Comparison of ENCODE assay signal across 8 mouse cellular contexts in genomic region chr8:115707731-115708590, GRCm38 (mm10). TPM values are rescaled to one million over a fixed set of nuclear protein-coding genes. Genes with fewer than 3 reads are reported as not detected.
A peak's percentile ranks its signal among the peaks of the same experiment; 100 is the strongest.
DNase-seq lines count a peak whose midpoint lies in the region; ATAC-seq and TF ChIP-seq lines count a peak whose summit lies in the region.

Gene Maf, minus strand, starts transcription at chr8:115707794.

- H3K4me3 ChIP-seq in embryonic facial prominence, embryonic 11.5 days (ENCODE audit: low read depth, low read length) = peak within 1 kb of the TSS; percentile 61
- H3K4me3 ChIP-seq in limb, embryonic 10.5 days = peak within 1 kb of the TSS; percentile 73
- peak within 1 kb of the TSS; percentile 58 for H3K4me3 ChIP-seq in midbrain, embryonic 12.5 days
- peak within 1 kb of the TSS; percentile 96 for H3K4me3 ChIP-seq in small intestine, adult 2 months (ENCODE audit: low read depth, low read length)

- no peak for TF ChIP-seq CTCF in small intestine, adult 2 months (IDR thresholded peaks at IDR 0.05; ENCODE audit: extremely low read depth, insufficient read length, insufficient replicate concordance, low read depth, low read length)

- peak; percentile 81 for DNase-seq in adrenal gland, postnatal 25 days
- peak; percentile 94 for DNase-seq in embryonic facial prominence, embryonic 11.5 days (ENCODE audit: low spot score)
- DNase-seq in heart, adult 18-20 months = peak; percentile 89 to 94
- peak; percentile 92 for DNase-seq in kidney, adult 18-20 months
- DNase-seq in limb, embryonic 10.5 days (ENCODE audit: low spot score) = peak; percentile 85
- no peak for DNase-seq in MN1 (ENCODE audit: low spot score)

- H3K36me3 ChIP-seq in embryonic facial prominence, embryonic 11.5 days (replicated peaks; ENCODE audit: control insufficient read depth, insufficient read depth, low read depth, low read length) = no peaks in the 10 kb centered on the region
- H3K36me3 ChIP-seq in limb, embryonic 10.5 days = no peaks in the 10 kb centered on the region
- no peaks in the 10 kb centered on the region for H3K36me3 ChIP-seq in midbrain, embryonic 12.5 days
- H3K36me3 ChIP-seq in small intestine, adult 2 months (ENCODE audit: control insufficient read depth, insufficient read depth, low read length) = peaks cover 17% of the 10 kb centered on the region

- H3K9ac ChIP-seq in embryonic facial prominence, embryonic 11.5 days (replicated peaks; ENCODE audit: low read length) = peak within 1 kb of the TSS; percentile 66
- peak within 1 kb of the TSS; percentile 55 for H3K9ac ChIP-seq in midbrain, embryonic 12.5 days (replicated peaks)

- no peaks in the 10 kb centered on the region for H3K4me1 ChIP-seq in embryonic facial prominence, embryonic 11.5 days (ENCODE audit: control insufficient read depth, insufficient read depth, low read length)
- peaks cover 37% of the 10 kb centered on the region for H3K4me1 ChIP-seq in limb, embryonic 10.5 days
- peaks cover 29% of the 10 kb centered on the region for H3K4me1 ChIP-seq in midbrain, embryonic 12.5 days
- H3K4me1 ChIP-seq in small intestine, adult 2 months (ENCODE audit: control insufficient read depth, insufficient read depth, insufficient read length, low read length) = no peaks in the 10 kb centered on the region

- H3K27ac ChIP-seq in embryonic facial prominence, embryonic 11.5 days (replicated peaks; ENCODE audit: low read depth, low read length) = peak within 1 kb of the TSS; percentile 72
- peak within 1 kb of the TSS; percentile 82 for H3K27ac ChIP-seq in limb, embryonic 10.5 days
- peak within 1 kb of the TSS; percentile 84 for H3K27ac ChIP-seq in midbrain, embryonic 12.5 days (replicated peaks)
- H3K27ac ChIP-seq in small intestine, adult 2 months (ENCODE audit: insufficient read depth, low read depth, low read length) = peak within 1 kb of the TSS; percentile 95

- H3K27me3 ChIP-seq in embryonic facial prominence, embryonic 11.5 days (ENCODE audit: control insufficient read depth, insufficient read depth, low read length) = peaks cover 3% of the 10 kb centered on the region; the same call in 1 of the 2 replicates
- peaks cover 48% of the 10 kb centered on the region for H3K27me3 ChIP-seq in limb, embryonic 10.5 days (ENCODE audit: low read depth, poor library complexity, severe bottlenecking)
- H3K27me3 ChIP-seq in midbrain, embryonic 12.5 days = peaks cover 21% of the 10 kb centered on the region
- H3K27me3 ChIP-seq in small intestine, adult 2 months (ENCODE audit: control insufficient read depth, insufficient read depth, low read length) = no peaks in the 10 kb centered on the region

- peak within 1 kb of the TSS; percentile 93 for H3K4me2 ChIP-seq in embryonic facial prominence, embryonic 11.5 days (ENCODE audit: low read depth, low read length)
- H3K4me2 ChIP-seq in midbrain, embryonic 12.5 days (replicated peaks) = peak within 1 kb of the TSS; percentile 75

- ATAC-seq in embryonic facial prominence, embryonic 11.5 days (replicated peaks; ENCODE audit: insufficient number of reproducible peaks, low FRiP score, low TSS enrichment, low read depth) = peak; percentile 61
- peak; percentile 57 for ATAC-seq in midbrain, embryonic 12.5 days (ENCODE audit: low FRiP score, low read depth)

- peak; percentile 91 for TF ChIP-seq POLR2A in small intestine, adult 2 months (IDR thresholded peaks at IDR 0.05; ENCODE audit: low read depth, low read length)

- H3K9me3 ChIP-seq in embryonic facial prominence, embryonic 11.5 days (replicated peaks; ENCODE audit: control insufficient read depth, low read length) = no peaks in the 10 kb centered on the region
- H3K9me3 ChIP-seq in limb, embryonic 10.5 days (replicated peaks) = no peaks in the 10 kb centered on the region
- no peaks in the 10 kb centered on the region for H3K9me3 ChIP-seq in midbrain, embryonic 12.5 days

- WGBS in embryonic facial prominence, embryonic 11.5 days = under 1% methylated on average over 43 of the region's 43 CpGs
- under 1% methylated on average over 43 of the region's 43 CpGs for WGBS in limb, embryonic 10.5 days
- WGBS in midbrain, embryonic 12.5 days = 1% methylated on average over 43 of the region's 43 CpGs
- WGBS in small intestine, adult 2 months = under 1% methylated on average over 43 of the region's 43 CpGs

RNA-seq across cellular contexts. Expression of gene Maf, which starts in this region (rescaled TPM):
- total RNA-seq in adrenal gland, postnatal 25 days (2021) = 23.7 and 27.3 TPM in 2 replicates
- 5.0 and 5.3 TPM in 2 replicates for polyA plus RNA-seq in embryonic facial prominence, embryonic 11.5 days (2014; fragmentation: Nextera tagmentation; extraction: Ambion mirVana)
- 1 to 10 TPM; 8.5 to 9.1 TPM for total RNA-seq in heart, adult 18-20 months (2021)
- polyA plus RNA-seq in limb, embryonic 10.5 days (2016; fragmentation: Nextera tagmentation; extraction: Ambion mirVana) = 0.58 and 0.98 TPM in 2 replicates
- polyA plus RNA-seq in midbrain, embryonic 12.5 days (2016; fragmentation: Nextera tagmentation; extraction: Ambion mirVana) = 5.2 and 6.4 TPM in 2 replicates
- polyA plus RNA-seq in small intestine, adult 2 months (2012; rRNA removed) = 21.4 and 136 TPM in 2 replicates

Comparison
In these comparisons a context has a peak if more than half of its experiments do, and no peak if none do; other contexts are left out.
1. Peak in DNase-seq, H3K4me3 ChIP-seq and H3K27ac ChIP-seq in limb, embryonic 10.5 days; RNA of the gene not detected or under 1 TPM.